Mouse (Mus musculus) forebrain, postnatal 0 days (tissue): ENCODE data around the gene Slc45a3. TPM values are rescaled to one million over a fixed set of nuclear protein-coding genes. Genes with fewer than 3 reads are reported as not detected.

Experiments
- ATAC-seq: fragments of 200-750 bp; cut with Nextera tagmentation; 2 replicates; pipeline ENCODE4 v1.8.0; 2017; ENCODE audit warnings: mild to moderate bottlenecking, moderate library complexity
- DNase-seq: peaks from one replicate; pipeline ENCODE4 v3.0.0-alpha.2; 2015
- H3K27ac ChIP-seq: fragments of 300-500 bp; sonication (generic); 2 replicates; pipeline ENCODE4 v1.5.1; 2014; ENCODE audit warnings: low read depth, mild to moderate bottlenecking, antibody characterized with exemption, low read length, moderate library complexity, mixed read lengths
- H3K27me3 ChIP-seq: fragments of 300-500 bp; sonication (generic); 2 replicates; pipeline ENCODE4 v1.6.1; 2014; ENCODE audit warnings: mild to moderate bottlenecking, low read length, mixed read lengths; ENCODE audit not compliant: insufficient read depth
- H3K36me3 ChIP-seq: fragments of 300-500 bp; sonication (generic); 2 replicates; pipeline ENCODE4 v1.6.1; 2014; ENCODE audit warnings: mild to moderate bottlenecking, moderate library complexity; ENCODE audit not compliant: insufficient read depth
- H3K4me1 ChIP-seq: fragments of 300-500 bp; sonication (generic); 2 replicates; pipeline ENCODE4 v1.6.1; 2014; ENCODE audit warnings: antibody characterized with exemption; ENCODE audit not compliant: insufficient read depth
- H3K4me2 ChIP-seq: fragments of 300-500 bp; sonication (generic); 2 replicates; pipeline ENCODE4 v1.6.1; 2014; ENCODE audit warnings: low read depth, mild to moderate bottlenecking, moderate library complexity
- H3K4me3 ChIP-seq: fragments of 300-500 bp; sonication (generic); 2 replicates; pipeline ENCODE4 v1.5.1; 2014; ENCODE audit warnings: low read depth, low read length, mixed read lengths
- H3K9ac ChIP-seq: fragments of 300-500 bp; sonication (generic); 2 replicates; pipeline ENCODE4 v1.6.1; 2014; ENCODE audit warnings: mild to moderate bottlenecking
- H3K9me3 ChIP-seq: fragments of 300-500 bp; sonication (generic); 2 replicates; pipeline ENCODE4 v1.6.1; 2016; ENCODE audit warnings: low read length
- CTCF ChIP-seq: sonication (generic); IDR thresholded peaks from 2 replicates; pipeline ENCODE4 v1.5.1; 2016; ENCODE audit warnings: antibody characterized with exemption, control low read depth, low read depth
- WGBS: fragments of 180-500 bp; shearing (Covaris S2); extraction: QIAGEN DNeasy Blood & Tissue Kit; methylation state at CpG from one replicate; pipeline ENCODE4 v1.1.7; 2014; 5-methylcytosine and 5-hydroxymethylcytosine counted together
- polyA plus RNA-seq: library from polyadenylated mRNA; unstranded; fragments of >200 nt; fragmentation: Nextera tagmentation; extraction: Ambion mirVana; gene quantifications from 2 replicates; pipeline ENCODE4 v1.2.1, GENCODE M21; 2015
- total RNA-seq: library from RNA; depleted of rRNA; stranded (reverse); fragments of >200 nt; gene quantifications from 2 replicates; pipeline ENCODE4 v1.2.3, GENCODE M21; 2014

Slc45a3 gene
- total and polyA plus RNA-seq, 2 experiments from 2014 or later: 0.69 to 0.86 TPM

DNA sequence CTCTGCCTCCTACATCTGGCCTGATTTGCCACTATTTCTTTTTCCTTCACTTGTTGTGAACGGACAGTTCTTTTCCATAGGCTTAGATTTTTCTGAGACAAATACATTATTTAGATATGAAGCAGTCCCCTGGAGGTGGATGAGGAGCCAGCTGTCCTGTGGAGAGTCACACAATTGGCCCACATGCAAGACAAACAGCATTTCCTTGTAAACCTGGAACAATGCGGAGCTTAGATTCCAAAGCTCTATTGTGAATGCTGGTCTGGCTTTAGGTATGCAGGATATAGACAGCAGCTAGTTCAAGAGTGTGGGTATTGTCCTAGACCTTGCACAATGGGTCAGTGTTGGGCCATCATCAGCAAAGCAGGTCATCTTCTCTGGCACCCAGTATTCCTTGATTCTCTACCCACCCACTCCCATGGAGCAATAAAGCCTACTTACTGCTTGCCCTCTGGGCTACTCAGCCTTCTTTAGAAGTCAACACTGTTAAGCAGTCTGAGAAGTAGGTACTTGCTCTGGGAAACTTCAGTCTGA lies 22.0 kb upstream of the Slc45a3 start:
- no peaks in the 10 kb centered on the region for H3K4me1 ChIP-seq
- H3K4me3 ChIP-seq: no peak overlapping the region
- ATAC-seq: no peak
- H3K27me3 ChIP-seq: no peaks in the 10 kb centered on the region
- no peak for DNase-seq
- 55% methylated on average over 2 of the region's 2 CpGs for WGBS
- no peak for TF ChIP-seq CTCF
- no peak overlapping the region for H3K27ac ChIP-seq
- no peaks in the 10 kb centered on the region for H3K9me3 ChIP-seq
- H3K4me2 ChIP-seq: no peak overlapping the region
- no peak overlapping the region for H3K9ac ChIP-seq
- no peaks in the 10 kb centered on the region for H3K36me3 ChIP-seq

DNA sequence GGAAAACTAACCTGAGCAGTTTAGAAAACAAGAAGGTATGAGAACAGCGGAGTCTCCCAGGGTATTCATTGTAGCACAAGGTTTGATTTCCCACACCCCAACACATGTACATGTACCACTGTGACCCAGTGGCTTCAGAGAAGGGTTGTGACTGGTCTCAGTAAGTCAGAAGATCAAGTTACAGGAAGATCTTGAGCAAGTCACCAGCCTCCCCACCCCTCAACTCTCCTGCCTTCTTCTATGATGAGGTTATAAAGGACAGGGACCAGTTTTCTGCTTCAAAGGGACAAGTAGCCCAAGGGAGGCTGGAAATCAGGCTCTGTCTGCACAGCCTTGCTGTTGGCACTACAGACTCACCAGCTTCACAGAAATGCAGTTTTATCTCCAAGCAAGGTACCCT lies 21.3 kb upstream of the Slc45a3 start:
- no peak for ATAC-seq
- H3K36me3 ChIP-seq: no peaks in the 10 kb centered on the region
- DNase-seq: no peak
- no peaks in the 10 kb centered on the region for H3K9me3 ChIP-seq
- WGBS: 90% methylated on average over 1 of the region's 1 CpGs
- no peak overlapping the region for H3K4me2 ChIP-seq
- no peaks in the 10 kb centered on the region for H3K4me1 ChIP-seq
- no peaks in the 10 kb centered on the region for H3K27me3 ChIP-seq
- H3K9ac ChIP-seq: no peak overlapping the region
- TF ChIP-seq CTCF: no peak
- no peak overlapping the region for H3K27ac ChIP-seq
- no peak overlapping the region for H3K4me3 ChIP-seq

DNA sequence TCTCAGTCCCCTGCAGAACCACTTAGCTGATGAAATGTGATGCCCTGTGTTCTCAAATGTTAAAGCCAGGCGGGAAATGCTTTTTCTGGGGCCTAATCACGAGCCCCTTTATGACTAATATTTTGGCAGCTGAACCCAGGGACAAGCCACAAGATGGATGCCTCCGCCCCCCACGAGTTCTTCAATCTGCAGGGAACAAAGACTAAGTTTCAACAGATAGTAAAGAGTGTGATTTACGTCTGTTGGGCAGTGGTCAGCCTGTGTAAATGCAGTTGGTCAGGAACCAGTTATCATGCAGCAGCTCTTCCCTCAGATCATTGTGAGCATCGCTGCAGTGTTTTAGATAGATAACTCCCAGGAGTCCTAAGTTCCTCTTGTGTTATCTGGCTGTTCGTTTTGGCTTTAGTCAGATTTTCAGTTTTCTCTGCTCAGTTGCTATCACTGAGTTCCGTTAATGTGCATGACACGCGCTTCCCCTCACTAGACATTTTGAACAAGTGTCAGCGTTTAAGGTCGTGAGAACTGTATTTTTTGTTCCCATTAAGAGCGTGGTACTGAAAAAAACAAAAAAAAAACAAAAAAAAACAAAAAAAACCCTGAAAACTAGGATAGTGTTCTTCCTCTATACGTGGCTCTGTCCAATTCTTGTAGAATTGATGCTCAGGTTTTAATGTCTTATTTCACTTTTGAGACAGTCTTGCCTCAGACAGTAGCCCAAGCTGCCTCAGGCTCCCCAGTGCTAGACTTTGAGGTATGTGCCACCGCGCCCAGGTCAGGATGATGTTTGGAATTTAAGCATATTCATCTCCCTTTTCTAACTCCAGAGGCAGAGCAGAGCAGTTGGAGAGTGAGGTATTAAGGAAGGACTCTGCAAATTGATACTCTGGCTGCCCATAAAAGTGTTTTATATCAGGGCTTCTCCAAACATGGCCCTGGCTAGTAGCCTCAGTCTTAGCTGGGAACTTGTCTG lies 19.9 kb upstream of the Slc45a3 start:
- H3K27ac ChIP-seq: no peak overlapping the region
- H3K4me1 ChIP-seq: no peaks in the 10 kb centered on the region
- no peaks in the 10 kb centered on the region for H3K36me3 ChIP-seq
- ATAC-seq: no peak
- no peak overlapping the region for H3K4me3 ChIP-seq
- no peak for DNase-seq
- H3K9me3 ChIP-seq: no peaks in the 10 kb centered on the region
- no peak overlapping the region for H3K4me2 ChIP-seq
- no peaks in the 10 kb centered on the region for H3K27me3 ChIP-seq
- no peak overlapping the region for H3K9ac ChIP-seq
- WGBS: 77% methylated on average over 16 of the region's 16 CpGs
- no peak for TF ChIP-seq CTCF

DNA sequence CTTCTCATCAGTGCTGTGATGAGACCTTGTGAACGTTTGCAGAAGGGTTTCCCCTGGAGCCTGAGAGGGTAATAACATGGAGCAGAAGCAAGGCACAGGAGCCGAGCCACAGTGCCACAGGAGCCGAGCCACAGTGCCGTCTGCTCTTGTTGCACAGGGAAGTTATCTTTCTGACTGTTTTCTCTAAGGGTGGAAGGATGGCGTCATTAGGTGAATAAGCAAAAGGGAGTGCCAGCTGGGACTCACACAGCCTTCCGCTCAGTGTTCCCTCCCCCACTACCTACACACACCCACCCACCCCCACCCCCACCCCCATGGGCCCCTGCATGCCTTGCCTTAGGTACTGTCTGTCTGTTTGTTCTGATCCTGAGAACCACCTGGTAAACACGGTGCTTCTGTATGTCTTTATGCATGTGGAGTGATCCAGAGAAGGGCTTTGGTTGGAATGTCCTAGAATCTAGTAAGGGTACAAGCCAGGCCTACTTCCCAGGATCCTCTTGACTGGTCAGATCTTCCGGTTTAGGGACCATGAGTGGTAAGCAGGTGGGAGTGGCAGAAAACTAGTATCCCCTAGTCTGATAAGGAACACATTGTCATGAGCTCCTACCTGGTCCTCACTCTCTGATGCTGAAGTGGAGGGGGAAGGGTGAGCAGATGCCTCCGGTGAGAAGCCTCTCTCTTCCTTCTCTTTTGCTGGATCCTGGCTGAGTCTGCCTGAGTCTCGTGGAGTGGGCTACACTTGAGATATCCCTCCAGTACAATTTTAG lies 16.9 kb upstream of the Slc45a3 start:
- H3K9me3 ChIP-seq: no peaks in the 10 kb centered on the region
- no peak for DNase-seq
- ATAC-seq: no peak
- no peak overlapping the region for H3K27ac ChIP-seq
- no peaks in the 10 kb centered on the region for H3K27me3 ChIP-seq
- H3K4me1 ChIP-seq: no peaks in the 10 kb centered on the region
- no peak overlapping the region for H3K4me3 ChIP-seq
- WGBS: 70% methylated on average over 10 of the region's 10 CpGs
- TF ChIP-seq CTCF: no peak
- H3K9ac ChIP-seq: no peak overlapping the region
- no peaks in the 10 kb centered on the region for H3K36me3 ChIP-seq
- no peak overlapping the region for H3K4me2 ChIP-seq

DNA sequence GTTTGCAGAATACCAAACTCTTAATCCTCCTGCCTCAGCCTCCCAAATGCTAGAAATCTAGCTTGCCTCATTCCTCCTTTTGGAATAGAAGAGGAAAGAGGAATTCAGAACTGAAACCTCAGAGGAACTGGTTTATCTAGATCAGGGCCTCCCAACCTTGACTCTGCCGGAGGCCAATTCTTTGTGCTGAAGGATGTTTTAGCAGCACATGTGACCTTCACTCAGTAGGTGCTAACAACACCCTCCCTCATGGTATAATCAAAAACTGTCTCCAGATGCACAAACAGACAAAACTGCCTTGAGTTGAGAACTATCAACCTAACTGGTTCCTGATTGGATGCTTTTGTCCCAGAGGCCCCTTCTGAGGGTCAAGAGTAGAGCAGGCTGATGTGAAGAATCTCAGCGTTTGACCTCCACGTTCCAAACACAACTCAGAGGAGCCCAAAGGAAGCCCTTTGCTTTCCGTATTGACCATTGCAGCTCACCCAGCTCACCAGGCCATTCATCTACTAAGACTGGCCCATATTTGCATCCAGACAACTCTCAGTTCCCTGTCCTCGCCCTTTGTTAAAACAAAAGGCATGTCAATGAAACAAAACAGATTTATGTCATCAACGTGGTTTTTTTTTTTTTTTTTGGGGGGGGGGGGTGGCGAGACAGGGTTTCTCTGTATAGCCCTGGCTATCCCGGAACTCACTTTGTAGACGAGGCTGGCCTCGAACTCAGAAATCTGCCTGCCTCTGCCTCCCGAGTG lies 16.1 kb upstream of the Slc45a3 start:
- no peak for TF ChIP-seq CTCF
- Histone ChIP-seq H3K27me3 (no peaks in the 10 kb centered on the region), H3K9me3 (no peaks in the 10 kb centered on the region), H3K4me2 (no peak overlapping the region), H3K4me3 (no peak overlapping the region), H3K9ac (no peak overlapping the region), H3K4me1 (no peaks in the 10 kb centered on the region), H3K27ac (no peak overlapping the region), H3K36me3 (no peaks in the 10 kb centered on the region)
- no peak for ATAC-seq
- no peak for DNase-seq
- 86% methylated on average over 11 of the region's 11 CpGs for WGBS

DNA sequence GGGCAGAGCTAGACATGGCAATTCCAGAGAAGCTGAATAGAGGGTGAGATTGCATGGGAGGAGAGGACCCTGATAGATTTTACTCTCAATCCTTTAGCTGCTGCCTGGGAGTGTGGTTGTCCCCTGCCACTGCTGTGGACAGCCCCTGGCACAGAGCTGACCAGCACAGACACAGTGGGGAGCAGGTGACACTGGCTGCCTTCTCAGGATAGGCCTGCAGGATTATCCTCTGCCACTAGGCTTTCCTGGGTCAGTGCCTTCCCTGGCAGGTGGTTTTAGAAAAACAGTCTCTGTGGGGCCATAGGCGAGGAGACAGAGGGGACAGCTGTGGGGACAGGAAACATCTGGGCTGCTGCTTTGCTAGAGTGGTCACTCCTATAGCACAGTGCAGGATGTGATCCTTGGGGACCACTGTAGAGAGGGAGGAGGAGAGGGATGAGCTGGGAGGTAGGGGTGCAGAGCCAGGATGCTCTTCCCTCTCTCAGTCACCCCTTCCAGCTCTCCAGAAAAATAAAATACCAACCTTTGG lies 14.7 kb upstream of the Slc45a3 start:
- H3K4me2 ChIP-seq: no peak overlapping the region

More for the DNA sequence above, 14.7 kb upstream of the Slc45a3 start:
- Histone ChIP-seq H3K36me3 (no peaks in the 10 kb centered on the region), H3K9me3 (no peaks in the 10 kb centered on the region), H3K27me3 (no peaks in the 10 kb centered on the region), H3K4me1 (no peaks in the 10 kb centered on the region), H3K27ac (no peak overlapping the region), H3K4me3 (no peak overlapping the region), H3K9ac (no peak overlapping the region)
- WGBS: 59% methylated on average over 1 of the region's 1 CpGs
- ATAC-seq (no peak; the same call in 1 of the 2 replicates), DNase-seq (no peak)
- TF ChIP-seq CTCF: no peak
